Mouse (Mus musculus) lung, adult 2 months (tissue): ENCODE data around the gene Izumo1.
A peak's percentile ranks its signal among the peaks of the same experiment; 100 is the strongest.

ENCODE experiments used
- CTCF ChIP-seq: fragments of 200-500 bp; IDR thresholded peaks from 2 replicates; pipeline ENCODE4 v1.5.1; 2011; ENCODE audit warnings: mild to moderate bottlenecking, low read length, control low read depth; ENCODE audit not compliant: insufficient read depth
- POLR2A ChIP-seq: fragments of 200-500 bp; IDR thresholded peaks from 2 replicates; pipeline ENCODE4 v1.6.1; 2011; ENCODE audit warnings: low read depth, mild to moderate bottlenecking, control low read depth, low read length, borderline replicate concordance; ENCODE audit errors: extremely low read depth

GRCm38 (mm10) chr7:45589173-45589572, 32.4 kb upstream of the Izumo1 start:
- peak; percentile 91 for TF ChIP-seq CTCF
- TF ChIP-seq POLR2A, result peak; percentile 31; the same call in 1 of the 2 replicates
